Mouse (Mus musculus) stomach, postnatal 0 days (tissue): ENCODE measurements at regions not wholly inside any gene's neighbourhood (a gene's known extent, or its start where the extent isn't known, plus 50 kb on each side); places are given as distances from the start of the nearest gene placed in this dataset.

ENCODE experiments used
- ATAC-seq: fragments of 200-750 bp; cut with Nextera tagmentation; 2 replicates; pipeline ENCODE4 v1.8.0; 2017; ENCODE audit not compliant: low FRiP score, low TSS enrichment
- DNase-seq: peaks from one replicate; pipeline ENCODE4 v3.0.0-alpha.2; 2016; ENCODE audit warnings: low spot score
- H3K27ac ChIP-seq: fragments of 300-500 bp; sonication (generic); replicated peaks from 2 replicates; pipeline ENCODE4 v1.5.1; 2014; ENCODE audit warnings: mild to moderate bottlenecking, control low read depth
- H3K27me3 ChIP-seq: fragments of 300-500 bp; sonication (generic); 2 replicates; pipeline ENCODE4 v1.6.1; 2014; ENCODE audit warnings: low read length; ENCODE audit not compliant: control insufficient read depth, insufficient read depth
- H3K36me3 ChIP-seq: fragments of 300-500 bp; sonication (generic); 2 replicates; pipeline ENCODE4 v1.6.1; 2014; ENCODE audit warnings: low read length, mixed read lengths; ENCODE audit not compliant: control insufficient read depth, insufficient read depth
- H3K4me1 ChIP-seq: fragments of 300-500 bp; sonication (generic); replicated peaks from 2 replicates; pipeline ENCODE4 v1.6.1; 2014; ENCODE audit warnings: antibody characterized with exemption; ENCODE audit not compliant: control insufficient read depth, insufficient read depth
- H3K4me2 ChIP-seq: fragments of 300-500 bp; sonication (generic); replicated peaks from 2 replicates; pipeline ENCODE4 v1.6.1; 2014; ENCODE audit warnings: low read depth, mild to moderate bottlenecking, control low read depth, moderate library complexity
- H3K4me3 ChIP-seq: fragments of 300-500 bp; sonication (generic); 2 replicates; pipeline ENCODE4 v1.5.1; 2014; ENCODE audit warnings: low read depth, low read length, control low read depth
- H3K9ac ChIP-seq: fragments of 300-500 bp; sonication (generic); 2 replicates; pipeline ENCODE4 v1.6.1; 2014; ENCODE audit warnings: mild to moderate bottlenecking, low read length, control low read depth, mixed read lengths
- H3K9me3 ChIP-seq: fragments of 300-500 bp; sonication (generic); 2 replicates; pipeline ENCODE4 v1.6.1; 2016; ENCODE audit warnings: low read length; ENCODE audit not compliant: control insufficient read depth
- CTCF ChIP-seq: IDR thresholded peaks from 2 replicates; pipeline ENCODE4 v1.5.1; 2016; ENCODE audit warnings: antibody characterized with exemption, low read depth, mild to moderate bottlenecking, moderate library complexity
- EP300 ChIP-seq: optimal IDR thresholded peaks from 2 replicates; pipeline ENCODE3; 2016; ENCODE audit warnings: antibody characterized with exemption
- WGBS: fragments of 180-500 bp; shearing (Covaris S2); extraction: QIAGEN DNeasy Blood & Tissue Kit; methylation state at CpG from one replicate; pipeline ENCODE4 v1.1.7; 2014; 5-methylcytosine and 5-hydroxymethylcytosine counted together

DNA sequence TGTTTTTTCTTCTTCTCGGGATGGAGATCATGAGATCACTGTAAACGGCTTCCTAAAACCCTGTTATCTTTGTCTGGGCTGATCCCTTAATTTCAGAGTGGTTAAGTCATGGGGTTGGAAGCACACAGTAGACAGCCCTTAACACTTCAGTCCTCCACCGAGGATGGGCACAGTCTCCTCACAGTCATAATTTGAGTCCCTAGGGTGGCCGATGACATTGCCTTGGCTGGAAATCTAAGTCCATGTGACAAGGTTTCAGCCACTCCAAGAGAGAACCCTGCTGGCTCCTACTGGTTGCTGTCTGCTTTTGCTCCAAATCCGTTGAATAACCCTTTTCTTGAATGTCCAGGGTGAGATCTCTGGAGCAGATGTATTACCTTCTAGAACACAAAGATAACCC lies 152.2 kb upstream of the Ubl3 start:
- no peaks in the 10 kb centered on the region for H3K9me3 ChIP-seq
- TF ChIP-seq EP300 (no peak), CTCF (no peak)
- H3K4me1 ChIP-seq: no peaks in the 10 kb centered on the region
- no peaks in the 10 kb centered on the region for H3K27me3 ChIP-seq
- 65% methylated on average over 5 of the region's 5 CpGs for WGBS
- no peak overlapping the region for H3K4me2 ChIP-seq
- H3K27ac ChIP-seq: no peak overlapping the region
- no peak overlapping the region for H3K9ac ChIP-seq
- H3K4me3 ChIP-seq: no peak overlapping the region
- DNase-seq (no peak), ATAC-seq (no peak)
- no peaks in the 10 kb centered on the region for H3K36me3 ChIP-seq

- TF ChIP-seq CTCF (no peak), EP300 (no peak)
- Histone ChIP-seq H3K4me3 (no peak overlapping the region), H3K4me2 (no peak overlapping the region), H3K9me3 (no peaks in the 10 kb centered on the region), H3K36me3 (no peaks in the 10 kb centered on the region), H3K27ac (no peak overlapping the region), H3K4me1 (no peaks in the 10 kb centered on the region), H3K27me3 (no peaks in the 10 kb centered on the region), H3K9ac (no peak overlapping the region)
- WGBS: 46% methylated on average over 8 of the region's 8 CpGs
- DNase-seq (peak; percentile 42), ATAC-seq (peak; percentile 47; the same call in 1 of the 2 replicates)
Observed at GRCm38 (mm10) chr5:148701859-148702258, 149.3 kb upstream of the Ubl3 start.

DNA sequence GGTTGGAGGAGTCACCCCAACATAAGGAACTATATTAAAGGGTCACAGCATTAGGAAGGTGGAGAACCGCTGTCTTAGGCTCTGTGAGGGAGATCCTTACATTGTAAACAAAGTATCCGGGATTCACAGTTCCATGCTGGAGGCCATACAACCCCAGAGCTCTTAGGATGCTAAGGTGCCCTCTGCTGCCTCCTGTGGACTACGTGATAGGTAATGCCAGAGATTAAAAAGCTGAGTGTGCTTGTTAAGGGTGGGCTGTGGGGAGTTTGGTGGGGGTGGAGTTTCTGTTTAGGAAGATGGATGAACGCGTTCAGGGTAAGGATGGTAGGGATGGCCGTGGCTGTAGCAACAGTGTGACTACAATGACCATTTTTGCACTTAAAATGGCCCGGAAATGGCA lies 148.4 kb upstream of the Ubl3 start:
- no peak for TF ChIP-seq EP300
- TF ChIP-seq CTCF: peak; percentile 35
- H3K9ac ChIP-seq: no peak overlapping the region
- WGBS: 73% methylated on average over 7 of the region's 7 CpGs
- DNase-seq (no peak), ATAC-seq (no peak)
- no peak overlapping the region for H3K4me2 ChIP-seq
- no peaks in the 10 kb centered on the region for H3K36me3 ChIP-seq
- no peaks in the 10 kb centered on the region for H3K9me3 ChIP-seq
- no peak overlapping the region for H3K27ac ChIP-seq
- H3K4me3 ChIP-seq: no peak overlapping the region
- H3K27me3 ChIP-seq: no peaks in the 10 kb centered on the region
- no peaks in the 10 kb centered on the region for H3K4me1 ChIP-seq

DNA sequence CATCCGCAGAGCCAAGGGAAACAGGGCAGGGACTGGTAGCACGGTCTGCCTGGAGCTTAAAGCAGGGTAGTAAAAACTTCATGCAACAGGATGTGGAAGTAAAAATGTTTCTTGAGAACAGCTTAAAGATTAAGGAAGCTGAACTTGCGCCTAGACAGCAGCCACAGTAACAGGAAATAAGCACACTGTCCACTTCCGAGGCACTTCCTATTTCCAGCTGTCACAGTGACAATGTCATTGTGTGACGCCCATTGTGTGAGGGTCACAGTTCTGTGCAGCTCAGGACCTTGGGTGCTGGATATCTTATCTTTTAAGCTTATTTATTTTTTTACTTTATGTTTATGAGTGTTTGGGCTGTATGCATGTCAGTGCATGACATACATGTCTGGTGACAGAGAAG lies 147.7 kb upstream of the Ubl3 start:
- Histone ChIP-seq H3K27ac (no peak overlapping the region), H3K9me3 (no peaks in the 10 kb centered on the region), H3K4me1 (no peaks in the 10 kb centered on the region), H3K27me3 (no peaks in the 10 kb centered on the region), H3K4me3 (no peak overlapping the region), H3K36me3 (no peaks in the 10 kb centered on the region), H3K9ac (no peak overlapping the region), H3K4me2 (no peak overlapping the region)
- no peak for TF ChIP-seq CTCF
- no peak for TF ChIP-seq EP300
- ATAC-seq (no peak), DNase-seq (no peak)
- 79% methylated on average over 5 of the region's 5 CpGs for WGBS

DNA sequence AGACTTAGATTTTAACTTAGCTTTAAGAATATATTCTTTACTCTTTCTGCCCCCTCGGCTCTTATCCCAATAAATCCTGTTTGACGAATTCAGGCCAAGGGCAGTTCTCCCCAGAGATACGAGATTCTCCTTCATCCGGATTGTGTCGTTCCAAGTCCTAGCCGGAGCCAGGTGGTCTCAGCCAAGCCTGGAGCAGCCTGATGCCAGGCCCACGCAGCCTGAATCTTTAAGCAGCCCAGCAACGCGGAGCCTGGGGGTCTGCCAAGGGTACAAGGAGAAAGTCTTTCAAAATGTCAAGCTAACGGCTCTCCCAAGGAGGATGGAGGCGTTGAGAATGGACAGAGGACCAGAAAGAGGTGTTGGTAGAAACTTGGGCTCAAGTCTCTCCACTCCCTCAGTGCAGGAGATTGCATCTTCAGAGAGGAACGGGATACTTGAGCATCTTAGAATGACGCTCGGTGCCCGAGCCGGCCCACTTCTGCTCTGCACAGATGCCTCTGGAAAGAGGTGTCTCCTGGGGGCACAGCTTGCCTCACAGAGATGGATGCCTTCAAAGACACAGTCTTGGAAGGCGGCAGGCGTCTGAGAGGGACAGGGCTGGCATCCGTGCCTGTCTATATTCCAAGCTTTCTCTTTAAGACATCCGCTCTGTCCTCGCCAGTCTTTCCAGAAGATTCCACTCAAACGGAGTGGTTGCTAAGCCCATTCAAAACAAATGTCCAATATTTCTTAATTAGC lies 145.2 kb upstream of the Ubl3 start:
- 0 out of 2 replicates have a peak overlapping the region, but pooled peaks have one; percentile 35 for H3K27ac ChIP-seq
- ATAC-seq (no peak), DNase-seq (no peak)
- no peak overlapping the region for H3K4me3 ChIP-seq
- H3K4me2 ChIP-seq: peak overlapping the region; percentile 20
- no peaks in the 10 kb centered on the region for H3K9me3 ChIP-seq
- TF ChIP-seq CTCF (no peak), EP300 (no peak)
- 48% methylated on average over 22 of the region's 22 CpGs for WGBS
- H3K9ac ChIP-seq: no peak overlapping the region
- H3K4me1 ChIP-seq: no peaks in the 10 kb centered on the region
- H3K36me3 ChIP-seq: no peaks in the 10 kb centered on the region
- H3K27me3 ChIP-seq: no peaks in the 10 kb centered on the region

DNA sequence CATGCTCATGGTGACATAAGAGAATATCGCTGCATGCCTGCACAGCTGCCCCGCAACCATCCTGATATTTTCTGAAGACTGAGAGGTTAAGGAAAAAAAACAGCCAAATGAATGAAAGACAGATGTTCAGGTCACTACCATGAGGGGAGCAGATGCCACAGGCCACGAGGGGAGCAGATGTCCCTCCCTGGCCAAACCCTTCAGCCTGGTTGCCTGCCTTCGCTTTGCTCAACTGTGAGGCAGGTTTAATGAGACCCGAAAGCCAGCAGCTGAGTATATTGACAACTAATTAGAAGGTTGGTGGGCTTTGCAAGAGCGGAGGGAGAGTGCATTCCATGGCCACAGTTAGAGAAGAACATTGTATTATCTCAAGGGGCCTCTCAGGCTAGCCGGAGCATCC lies 141.8 kb upstream of the Ubl3 start:
- Histone ChIP-seq H3K4me2 (no peak overlapping the region), H3K4me1 (no peaks in the 10 kb centered on the region), H3K27ac (no peak overlapping the region), H3K27me3 (no peaks in the 10 kb centered on the region), H3K9me3 (no peaks in the 10 kb centered on the region), H3K9ac (no peak overlapping the region), H3K36me3 (no peaks in the 10 kb centered on the region), H3K4me3 (no peak overlapping the region)
- DNase-seq (no peak), ATAC-seq (no peak)
- TF ChIP-seq EP300: no peak
- no peak for TF ChIP-seq CTCF
- 84% methylated on average over 7 of the region's 7 CpGs for WGBS
